Mouse (Mus musculus) gastrocnemius, postnatal 36 days (tissue): ENCODE results near the gene Hist1h2be. TPM values are rescaled to one million over a fixed set of nuclear protein-coding genes. Genes with fewer than 3 reads are reported as not detected.
A peak's percentile ranks its signal among the peaks of the same experiment; 100 is the strongest.

Experiments used
- DNase-seq, 2 experiments: peaks; one replicate each; pipeline ENCODE4 v3.0.0; 2022
- intact Hi-C: fragments of 180-260 bp; cut with DNase I; formaldehyde crosslinking; loops from one replicate; pipeline ENCODE4 v1.15.1; 2025
- long read RNA-seq, 2 experiments: library from polyadenylated mRNA; stranded (forward); transcript quantifications; one replicate each; pipeline ENCODE4 v2.0.0; 2021
- total RNA-seq, 2 experiments: library from RNA; stranded (reverse); gene quantifications; 2 replicates each; pipeline ENCODE4 v1.2.3; 2021

Hist1h2be gene
- total RNA-seq, result 10 to 100 TPM; 16.6 to 18.7 TPM
- long read RNA-seq, experiment 1, transcript Hist1h2be-203 (1 exons, 2,099 nt), result major isoform, 7 of 9 reads
- long read RNA-seq, experiment 1, partial matches to known transcripts, result 0 of 9 reads
- long read RNA-seq, experiment 1, other reads (novel, unspliced or antisense), result 2 of 9 reads
- long read RNA-seq, experiment 2, transcript Hist1h2be-203 (1 exons, 2,099 nt), result major isoform, 15 of 17 reads
- long read RNA-seq, experiment 2, partial matches to known transcripts, result 0 of 17 reads
- long read RNA-seq, experiment 2, other reads (novel, unspliced or antisense), result 2 of 17 reads

- intact Hi-C loops, result loop anchor here (1.0 to 10.0 kb wide), 3 partner anchors 39 to 114 kb away; partner anchors contain the start of genes Hist1h1c, Hist1h1t and Hist1h4c
- DNase-seq, result peak; percentile 4 to 53
Observed at GRCm38 (mm10) chr13:23620733-23621531, at the start of gene Hist1h2be. Gene Hist1h2be, minus strand, starts transcription at chr13:23621124.

- intact Hi-C loops, result no loop called here
- no peak for DNase-seq
Observed at GRCm38 (mm10) chr13:23662536-23662935, 41.6 kb upstream of the Hist1h2be start.

- no peak for DNase-seq
- intact Hi-C loops, result no loop called here
Observed at GRCm38 (mm10) chr13:23659636-23660366, 38.9 kb upstream of the Hist1h2be start.

GRCm38 (mm10) chr13:23630653-23631052 is 9.7 kb upstream of the Hist1h2be start:
- no peak for DNase-seq
- intact Hi-C loops, result loop anchor here (5.0 kb wide), 1 partner anchor 42 kb away; no protein-coding TSS in a partner anchor

- DNase-seq, result no peak
- intact Hi-C loops, result loop anchor here (5.0 to 10.0 kb wide), 2 partner anchors 74 to 112 kb away; partner anchors contain the start of genes Hist1h1c, Hist1h1t and Hist1h4c
Observed at GRCm38 (mm10) chr13:23622861-23623450, 2.0 kb upstream of the Hist1h2be start.

GRCm38 (mm10) chr13:23622175-23622671 is 1.3 kb upstream of the Hist1h2be start, which contains the start of gene Hist1h1e:
Gene Hist1h1e, minus strand, starts transcription at chr13:23622558.
- DNase-seq, result peak; percentile 84 to 85
- intact Hi-C loops, result loop anchor here (5.0 to 10.0 kb wide), 2 partner anchors 75 to 113 kb away; partner anchors contain the start of genes Hist1h1c, Hist1h1t and Hist1h4c

GRCm38 (mm10) chr13:23621532-23622174 is 729 bp upstream of the Hist1h2be start:
- DNase-seq, result peak; percentile 34 to 51
- intact Hi-C loops, result loop anchor here (1.0 to 10.0 kb wide), 3 partner anchors 39 to 113 kb away; partner anchors contain the start of genes Hist1h1c, Hist1h1t and Hist1h4c

- intact Hi-C loops, result loop anchor here (5.0 to 10.0 kb wide), 2 partner anchors 77 to 115 kb away; partner anchors contain the start of genes Hist1h1c, Hist1h1t and Hist1h4c
- DNase-seq, result no peak
Observed at GRCm38 (mm10) chr13:23620056-23620732, 730 bp downstream of the Hist1h2be start.

GRCm38 (mm10) chr13:23611638-23612037 is 9.3 kb downstream of the Hist1h2be start:
- intact Hi-C loops, result loop anchor here (10.0 kb wide), 1 partner anchor 1787 kb away; no protein-coding TSS in a partner anchor
- no peak for DNase-seq

GRCm38 (mm10) chr13:23610393-23610792 is 10.5 kb downstream of the Hist1h2be start:
- DNase-seq, result no peak
- intact Hi-C loops, result loop anchor here (10.0 kb wide), 1 partner anchor 1786 kb away; no protein-coding TSS in a partner anchor

GRCm38 (mm10) chr13:23609844-23610243 is 11.1 kb downstream of the Hist1h2be start:
- no peak for DNase-seq

GRCm38 (mm10) chr13:23609209-23609608 is 11.7 kb downstream of the Hist1h2be start:
- intact Hi-C loops, result no loop called here
- no peak for DNase-seq

More at GRCm38 (mm10) chr13:23609844-23610243, 11.1 kb downstream of the Hist1h2be start:
- intact Hi-C loops, result loop anchor here (10.0 kb wide), 1 partner anchor 1785 kb away; no protein-coding TSS in a partner anchor

GRCm38 (mm10) chr13:23605052-23605451 is 15.9 kb downstream of the Hist1h2be start:
- intact Hi-C loops, result no loop called here
- no peak for DNase-seq

- no peak for DNase-seq
- intact Hi-C loops, result no loop called here
Observed at GRCm38 (mm10) chr13:23604452-23604851, 16.5 kb downstream of the Hist1h2be start.

GRCm38 (mm10) chr13:23603182-23603699 is 17.7 kb downstream of the Hist1h2be start:
- no peak for DNase-seq
- intact Hi-C loops, result no loop called here

- intact Hi-C loops, result loop anchor here (2.0 kb wide), 1 partner anchor 173 kb away; no protein-coding TSS in a partner anchor
Observed at GRCm38 (mm10) chr13:23597957-23598356, 23.0 kb downstream of the Hist1h2be start.

GRCm38 (mm10) chr13:23595622-23596372 is 25.1 kb downstream of the Hist1h2be start:
- intact Hi-C loops, result loop anchor here (2.0 kb wide), 1 partner anchor 171 kb away; no protein-coding TSS in a partner anchor
- DNase-seq, result no peak

More at GRCm38 (mm10) chr13:23597957-23598356, 23.0 kb downstream of the Hist1h2be start:
- peak; percentile 64 to 66 for DNase-seq
